Mouse (Mus musculus): ENCODE measurements around the gene Zfp14. TPM values are rescaled to one million over a fixed set of nuclear protein-coding genes. Genes with fewer than 3 reads are reported as not detected.
A peak's percentile ranks its signal among the peaks of the same experiment; 100 is the strongest.

Zfp14 gene
- polyA plus RNA-seq (2015; fragmentation: Nextera tagmentation; extraction: Ambion mirVana), result 9.4 TPM in 2 replicates

DNA sequence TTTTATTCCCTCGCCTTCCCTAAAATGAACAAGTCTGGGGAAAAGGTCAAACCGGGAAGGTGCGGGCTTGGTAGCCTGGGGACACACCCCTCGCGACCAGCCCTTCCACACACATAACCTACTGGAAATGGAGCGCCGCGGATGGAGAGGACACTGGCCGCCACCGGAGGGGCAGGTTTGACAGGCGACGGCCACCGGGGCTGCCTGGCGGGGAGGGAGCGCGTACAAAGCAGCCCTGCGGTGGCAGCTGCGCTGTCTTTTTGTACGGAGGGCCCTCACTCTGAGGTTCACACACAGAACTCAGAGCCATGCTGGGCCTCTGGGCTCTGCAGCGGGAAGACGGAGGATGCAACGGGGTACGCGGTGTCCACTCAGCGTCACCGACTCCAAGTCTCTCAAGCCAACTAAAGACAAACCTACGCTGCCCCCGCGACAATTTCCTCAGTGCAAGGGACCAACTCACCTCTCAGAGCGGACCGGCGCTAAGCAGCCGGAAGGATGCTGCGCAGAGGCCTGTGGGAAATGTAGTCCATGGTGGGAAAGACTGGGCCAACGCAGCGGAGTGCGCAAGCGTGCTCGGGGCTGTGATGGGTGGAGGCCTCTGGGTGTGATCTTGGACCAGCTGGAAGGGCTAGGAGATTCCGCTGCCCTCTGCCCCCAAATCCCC, at the start of gene Zfp14:
Gene Zfp14 (minus strand): TSS at position 499 of the 667 bp plus-strand sequence.
- H3K27me3 ChIP-seq, result no peaks in the 10 kb centered on the region
- H3K36me3 ChIP-seq, result peaks cover 18% of the 10 kb centered on the region
- under 1% methylated on average over 40 of the region's 40 CpGs for WGBS
- H3K4me3 ChIP-seq, result peak within 1 kb of the TSS; percentile 78
- peak within 1 kb of the TSS; percentile 74 for H3K4me2 ChIP-seq
- peak; percentile 98 for ATAC-seq (ENCODE audit: low FRiP score)
- H3K9ac ChIP-seq, result peak within 1 kb of the TSS; percentile 89
- peak within 1 kb of the TSS; percentile 95 for H3K27ac ChIP-seq
- H3K4me1 ChIP-seq (replicated peaks), result peaks cover 14% of the 10 kb centered on the region
- H3K9me3 ChIP-seq, result no peaks in the 10 kb centered on the region

- ATAC-seq (ENCODE audit: low FRiP score), result no peak
- no peak overlapping the region for H3K4me3 ChIP-seq
Measured at GRCm38 (mm10) chr7:30099297-30099696, 48.1 kb upstream of the Zfp14 start.

GRCm38 (mm10) chr7:30095551-30096125, 44.5 kb upstream of the Zfp14 start:
- Histone ChIP-seq H3K27ac (peak overlapping the region; percentile 98; the same call in 1 of the 2 replicates), H3K4me2 (peak overlapping the region; percentile 61), H3K4me1 (replicated peaks) (peaks cover 30% of the 10 kb centered on the region), H3K27me3 (no peaks in the 10 kb centered on the region), H3K4me3 (peak overlapping the region; percentile 64), H3K36me3 (peaks cover 31% of the 10 kb centered on the region), H3K9me3 (no peaks in the 10 kb centered on the region), H3K9ac (peak overlapping the region; percentile 83)
- WGBS, result 3% methylated on average over 5 of the region's 5 CpGs
- no peak for ATAC-seq (ENCODE audit: low FRiP score)

More at GRCm38 (mm10) chr7:30099297-30099696, 48.1 kb upstream of the Zfp14 start:
- 98% methylated on average over 13 of the region's 13 CpGs for WGBS
- peaks cover 14% of the 10 kb centered on the region for H3K9me3 ChIP-seq
- H3K4me1 ChIP-seq (replicated peaks), result peaks cover 24% of the 10 kb centered on the region
- peaks cover 63% of the 10 kb centered on the region for H3K36me3 ChIP-seq
- H3K27me3 ChIP-seq, result no peaks in the 10 kb centered on the region
- no peak overlapping the region for H3K27ac ChIP-seq
- no peak overlapping the region for H3K9ac ChIP-seq
- H3K4me2 ChIP-seq, result no peak overlapping the region

- Histone ChIP-seq H3K4me2 (peak within 1 kb of the TSS; percentile 61), H3K27me3 (no peaks in the 10 kb centered on the region), H3K4me1 (replicated peaks) (peaks cover 30% of the 10 kb centered on the region), H3K4me3 (peak within 1 kb of the TSS; percentile 64), H3K27ac (peak within 1 kb of the TSS; percentile 98), H3K9ac (peak within 1 kb of the TSS; percentile 83), H3K36me3 (peaks cover 23% of the 10 kb centered on the region), H3K9me3 (no peaks in the 10 kb centered on the region)
- 1% methylated on average over 26 of the region's 26 CpGs for WGBS
- peak; percentile 75 for ATAC-seq (ENCODE audit: low FRiP score)
Measured at GRCm38 (mm10) chr7:30094646-30095429, 43.7 kb upstream of the Zfp14 start, which contains the start of gene Zfp260. TSS of gene Zfp260 (plus strand) at chr7:30094777.

DNA sequence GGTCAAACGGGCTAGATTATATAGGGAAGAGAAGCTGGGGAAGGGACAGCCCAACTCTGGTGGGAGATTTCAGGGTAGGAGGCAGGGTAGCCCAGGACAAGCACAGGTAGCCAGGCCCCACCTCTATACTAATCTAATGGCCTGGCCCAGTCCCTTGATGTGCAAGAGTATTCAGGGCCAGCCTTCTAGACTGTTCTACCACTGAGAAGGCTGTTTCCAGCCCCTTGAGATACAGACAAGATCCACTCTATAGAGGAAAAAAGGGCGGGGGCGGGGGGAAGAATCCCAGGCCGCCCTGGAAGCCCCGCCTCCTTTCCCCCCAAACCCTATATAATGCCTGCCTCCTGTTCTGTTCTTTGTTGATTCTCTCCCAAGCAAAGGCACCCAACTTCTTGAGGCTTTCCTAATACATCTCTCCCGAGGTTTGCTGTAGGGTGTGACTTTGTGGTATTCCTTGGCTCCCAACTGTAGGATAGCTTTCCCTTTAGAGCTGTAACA, 42.8 kb upstream of the Zfp14 start:
- no peak for ATAC-seq (ENCODE audit: low FRiP score)
- Histone ChIP-seq H3K27ac (peak overlapping the region; percentile 98), H3K9ac (no peak overlapping the region), H3K36me3 (peaks cover 15% of the 10 kb centered on the region), H3K4me2 (peak overlapping the region; percentile 61), H3K4me1 (replicated peaks) (peaks cover 35% of the 10 kb centered on the region), H3K9me3 (no peaks in the 10 kb centered on the region), H3K27me3 (no peaks in the 10 kb centered on the region), H3K4me3 (peak overlapping the region; percentile 64)
- WGBS, result 79% methylated on average over 6 of the region's 6 CpGs

- Histone ChIP-seq H3K27me3 (no peaks in the 10 kb centered on the region), H3K9me3 (no peaks in the 10 kb centered on the region), H3K4me1 (replicated peaks) (peaks cover 44% of the 10 kb centered on the region), H3K36me3 (peaks cover 8% of the 10 kb centered on the region; the same call in 1 of the 2 replicates), H3K4me3 (no peak overlapping the region), H3K9ac (no peak overlapping the region), H3K4me2 (no peak overlapping the region), H3K27ac (no peak overlapping the region)
- 80% methylated on average over 9 of the region's 9 CpGs for whole genome bisulfite sequencing
- ATAC-seq (ENCODE audit: low FRiP score), result no peak
Measured at GRCm38 (mm10) chr7:30092666-30093065, 41.5 kb upstream of the Zfp14 start.

GRCm38 (mm10) chr7:30090970-30091585, 39.9 kb upstream of the Zfp14 start:
- Histone ChIP-seq H3K4me2 (peak overlapping the region; percentile 72), H3K4me1 (replicated peaks) (peaks cover 36% of the 10 kb centered on the region), H3K9me3 (no peaks in the 10 kb centered on the region), H3K4me3 (peak overlapping the region; percentile 65), H3K36me3 (peaks cover 9% of the 10 kb centered on the region), H3K27ac (peak overlapping the region; percentile 91), H3K9ac (peak overlapping the region; percentile 75), H3K27me3 (no peaks in the 10 kb centered on the region)
- WGBS, result 8% methylated on average over 9 of the region's 9 CpGs
- ATAC-seq (ENCODE audit: low FRiP score), result peak; percentile 1; the same call in 1 of the 2 replicates

- H3K36me3 ChIP-seq, result peaks cover 17% of the 10 kb centered on the region
- peak within 1 kb of the TSS; percentile 72 for H3K4me2 ChIP-seq
- H3K9me3 ChIP-seq, result no peaks in the 10 kb centered on the region
- peak within 1 kb of the TSS; percentile 91 for H3K27ac ChIP-seq
- under 1% methylated on average over 40 of the region's 40 CpGs for WGBS
- peak; percentile 92 for ATAC-seq (ENCODE audit: low FRiP score)
- H3K27me3 ChIP-seq, result no peaks in the 10 kb centered on the region
- H3K4me1 ChIP-seq (replicated peaks), result peaks cover 33% of the 10 kb centered on the region
- peak within 1 kb of the TSS; percentile 65 for H3K4me3 ChIP-seq
- H3K9ac ChIP-seq, result peak within 1 kb of the TSS; percentile 75
Measured at GRCm38 (mm10) chr7:30090092-30090969, 39.2 kb upstream of the Zfp14 start, which contains the start of the genes Gm26920 and Zfp566. TSS of gene Gm26920 (minus strand) at chr7:30090410. TSS of gene Zfp566 (minus strand) at chr7:30090527.

DNA sequence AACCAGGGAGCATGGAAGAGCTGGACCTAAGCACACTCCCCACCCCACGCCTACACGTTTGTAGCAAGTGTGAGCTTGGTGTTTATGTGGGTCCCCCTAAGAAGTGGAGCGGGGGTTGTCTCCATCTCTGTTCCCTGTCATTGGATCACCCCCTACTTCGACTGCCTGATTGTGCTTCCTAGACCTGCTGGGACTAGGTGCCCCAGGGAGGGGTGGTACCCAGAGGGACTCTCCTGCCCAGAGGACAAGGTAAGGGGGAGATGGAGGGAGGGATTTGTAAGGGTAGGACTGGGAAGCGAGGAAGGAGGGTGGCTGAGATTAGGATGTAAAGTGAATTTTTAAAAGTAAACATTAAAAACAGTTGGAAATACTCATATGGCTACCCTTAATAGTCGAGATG, 38.2 kb upstream of the Zfp14 start:
- peak overlapping the region; percentile 75 for H3K9ac ChIP-seq
- H3K27ac ChIP-seq, result no peak overlapping the region
- no peaks in the 10 kb centered on the region for H3K9me3 ChIP-seq
- H3K36me3 ChIP-seq, result peaks cover 26% of the 10 kb centered on the region
- ATAC-seq (ENCODE audit: low FRiP score), result no peak
- peak overlapping the region; percentile 72 for H3K4me2 ChIP-seq
- H3K4me1 ChIP-seq (replicated peaks), result peaks cover 33% of the 10 kb centered on the region
- 7% methylated on average over 6 of the region's 6 CpGs for WGBS
- no peaks in the 10 kb centered on the region for H3K27me3 ChIP-seq
- H3K4me3 ChIP-seq, result peak overlapping the region; percentile 65

- H3K9me3 ChIP-seq, result no peaks in the 10 kb centered on the region
- no peak overlapping the region for H3K9ac ChIP-seq
- H3K27ac ChIP-seq, result no peak overlapping the region
- 92% methylated on average over 9 of the region's 9 CpGs for WGBS
- H3K4me2 ChIP-seq, result no peak overlapping the region
- H3K4me1 ChIP-seq (replicated peaks), result peaks cover 26% of the 10 kb centered on the region
- H3K4me3 ChIP-seq, result no peak overlapping the region
- no peak for ATAC-seq (ENCODE audit: low FRiP score)
- H3K27me3 ChIP-seq, result no peaks in the 10 kb centered on the region
- peaks cover 45% of the 10 kb centered on the region for H3K36me3 ChIP-seq
Measured at GRCm38 (mm10) chr7:30086524-30086923, 35.3 kb upstream of the Zfp14 start.

All from hindbrain, embryonic 13.5 days (tissue).